Mouse (Mus musculus) liver, embryonic 14.5 days (tissue): ENCODE measurements around the gene Haus5.

Experiments used
- CTCF ChIP-seq: IDR thresholded peaks from 2 replicates; pipeline ENCODE4 v1.5.1; 2016; ENCODE audit warnings: antibody characterized with exemption, low read depth, control low read depth
- EP300 ChIP-seq: IDR thresholded peaks from 2 replicates; pipeline ENCODE4 v1.6.1; 2016; ENCODE audit warnings: antibody characterized with exemption, low read depth

- TF ChIP-seq CTCF (no peak), EP300 (no peak)
These were observed 60.4 kb downstream of the Haus5 start for GRCm38 (mm10) chr7:30604424-30604823.
